Mouse (Mus musculus) spleen, adult 2 months (tissue): ENCODE results near the gene Gm44511. TPM values are rescaled to one million over a fixed set of nuclear protein-coding genes. Genes with fewer than 3 reads are reported as not detected.
A peak's percentile ranks its signal among the peaks of the same experiment; 100 is the strongest.
"Not testable (repeated sequence)": the region's sequence is repeated elsewhere in the genome, so short reads cannot be mapped to it uniquely, and the experiment has no call there.

ENCODE experiments used
- DNase-seq, 2 experiments: peaks; one replicate each; pipeline versions ENCODE4 v3.0.0 to v3.0.0-alpha.2; 2012 to 2021; ENCODE audit warnings: low spot score in 2 of 2, low read depth in 1 of 2
- H3K27ac ChIP-seq: fragments of 200-500 bp; 2 replicates; pipeline ENCODE4 v1.5.1; 2012; ENCODE audit warnings: low read length, inconsistent platforms; ENCODE audit not compliant: insufficient read depth
- H3K27me3 ChIP-seq: fragments of 200-500 bp; 2 replicates; pipeline ENCODE4 v1.6.1; 2012; ENCODE audit warnings: mild to moderate bottlenecking, moderate library complexity, low read length, inconsistent platforms; ENCODE audit not compliant: control insufficient read depth, insufficient read depth
- H3K36me3 ChIP-seq: fragments of 200-500 bp; 2 replicates; pipeline ENCODE4 v1.6.1; 2012; ENCODE audit warnings: mild to moderate bottlenecking, low read length, inconsistent platforms; ENCODE audit not compliant: control insufficient read depth, insufficient read depth
- H3K4me1 ChIP-seq: fragments of 200-500 bp; 2 replicates; pipeline ENCODE4 v1.6.1; 2011; ENCODE audit warnings: inconsistent platforms; ENCODE audit not compliant: control insufficient read depth, insufficient read depth, insufficient read length
- H3K4me3 ChIP-seq: fragments of 200-500 bp; 2 replicates; pipeline ENCODE4 v1.5.1; 2011; ENCODE audit warnings: mild to moderate bottlenecking, inconsistent platforms; ENCODE audit not compliant: insufficient read depth, insufficient read length; ENCODE audit errors: extremely low read depth
- CTCF ChIP-seq: fragments of 200-500 bp; IDR thresholded peaks from 2 replicates; pipeline ENCODE4 v1.5.1; 2011; ENCODE audit warnings: mild to moderate bottlenecking, inconsistent platforms; ENCODE audit not compliant: insufficient read depth, insufficient read length, insufficient replicate concordance; ENCODE audit errors: extremely low read depth
- POLR2A ChIP-seq: fragments of 200-500 bp; IDR thresholded peaks from 2 replicates; pipeline ENCODE4 v1.6.1; 2011; ENCODE audit warnings: low read depth, low read length, inconsistent platforms
- WGBS: fragments of 180-500 bp; shearing (Covaris S2); methylation state at CpG from one replicate; pipeline ENCODE4 v1.1.7; 2018; 5-methylcytosine and 5-hydroxymethylcytosine counted together
- polyA plus RNA-seq: library from polyadenylated mRNA; depleted of rRNA; stranded (reverse); fragments of >200 nt; gene quantifications from 2 replicates; pipeline ENCODE4 v1.2.3, GENCODE M21; 2012

The Gm44511 gene
- polyA plus RNA-seq, 1 experiment, result 0.23 TPM

DNA sequence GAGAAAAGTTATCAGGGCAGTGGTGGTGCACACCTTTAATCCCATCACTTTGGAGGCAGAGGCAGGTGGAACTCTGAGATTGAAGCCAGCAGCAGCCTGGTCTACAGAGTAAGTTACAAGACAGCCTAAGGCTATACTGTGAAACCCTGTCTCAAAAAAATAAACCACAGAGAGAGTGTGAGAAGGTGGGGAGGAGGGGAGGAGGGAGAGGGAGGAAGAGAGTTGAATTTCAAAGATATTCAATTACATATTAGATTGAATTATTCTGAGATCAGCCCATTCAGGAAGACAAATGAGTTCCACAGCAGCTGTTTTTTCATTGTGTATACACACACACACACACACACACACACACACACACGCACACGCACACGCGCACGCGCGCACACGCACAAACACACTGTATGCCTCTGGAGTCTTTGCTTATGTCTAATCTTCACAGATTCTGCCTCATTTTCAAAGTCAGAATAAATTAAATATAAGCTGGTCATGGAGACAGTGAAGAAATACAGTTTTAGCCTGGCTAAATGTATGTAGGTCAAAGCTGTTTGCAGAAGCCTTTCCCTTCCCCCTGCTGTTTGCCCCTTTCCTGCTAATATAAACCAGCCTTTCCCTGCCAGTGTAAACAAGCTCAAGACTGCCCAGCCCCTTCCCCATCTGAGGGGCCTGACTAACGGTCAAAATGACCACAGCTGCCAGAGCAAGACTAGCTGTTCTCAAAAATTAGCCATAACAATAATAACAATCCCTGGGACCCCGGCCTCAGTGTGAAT is 56.4 kb downstream of the Gm44511 start:
- 86% methylated on average over 10 of the region's 10 CpGs for WGBS
- H3K27ac ChIP-seq, result no peak overlapping the region; the same call in 1 of the 2 replicates
- no peaks in the 10 kb centered on the region for H3K36me3 ChIP-seq
- no peak for DNase-seq
- no peak for TF ChIP-seq POLR2A
- no peak for TF ChIP-seq CTCF
- H3K4me1 ChIP-seq, result peaks cover 2% of the 10 kb centered on the region; the same call in 1 of the 2 replicates
- H3K4me3 ChIP-seq, result no peak overlapping the region
- H3K27me3 ChIP-seq, result no peaks in the 10 kb centered on the region

DNA sequence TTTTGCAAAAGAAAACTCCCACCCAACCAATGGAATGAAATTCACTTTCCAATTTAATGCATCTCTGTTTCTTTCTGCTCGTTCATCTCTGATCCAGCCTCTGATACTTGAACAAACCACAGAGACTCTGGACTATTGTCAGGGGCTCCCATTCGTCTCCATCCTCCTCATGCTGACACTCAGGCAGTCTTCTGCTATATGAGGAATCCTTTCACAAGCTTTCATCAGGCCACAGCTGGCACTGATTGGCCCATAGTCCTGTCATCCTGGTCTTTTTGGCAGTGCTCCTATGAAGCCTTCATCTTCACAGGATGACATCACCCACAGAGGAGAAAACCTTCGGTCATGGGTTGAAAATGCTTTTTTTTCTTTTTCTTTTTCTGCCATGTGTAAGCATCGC is 58.1 kb downstream of the Gm44511 start:
- Histone ChIP-seq H3K36me3 (no peaks in the 10 kb centered on the region), H3K4me1 (peaks cover 2% of the 10 kb centered on the region; the same call in 1 of the 2 replicates), H3K4me3 (no peak overlapping the region), H3K27me3 (no peaks in the 10 kb centered on the region), H3K27ac (no peak overlapping the region)
- WGBS, result 82% methylated on average over 4 of the region's 4 CpGs
- TF ChIP-seq POLR2A, result no peak
- no peak for TF ChIP-seq CTCF
- no peak for DNase-seq

DNA sequence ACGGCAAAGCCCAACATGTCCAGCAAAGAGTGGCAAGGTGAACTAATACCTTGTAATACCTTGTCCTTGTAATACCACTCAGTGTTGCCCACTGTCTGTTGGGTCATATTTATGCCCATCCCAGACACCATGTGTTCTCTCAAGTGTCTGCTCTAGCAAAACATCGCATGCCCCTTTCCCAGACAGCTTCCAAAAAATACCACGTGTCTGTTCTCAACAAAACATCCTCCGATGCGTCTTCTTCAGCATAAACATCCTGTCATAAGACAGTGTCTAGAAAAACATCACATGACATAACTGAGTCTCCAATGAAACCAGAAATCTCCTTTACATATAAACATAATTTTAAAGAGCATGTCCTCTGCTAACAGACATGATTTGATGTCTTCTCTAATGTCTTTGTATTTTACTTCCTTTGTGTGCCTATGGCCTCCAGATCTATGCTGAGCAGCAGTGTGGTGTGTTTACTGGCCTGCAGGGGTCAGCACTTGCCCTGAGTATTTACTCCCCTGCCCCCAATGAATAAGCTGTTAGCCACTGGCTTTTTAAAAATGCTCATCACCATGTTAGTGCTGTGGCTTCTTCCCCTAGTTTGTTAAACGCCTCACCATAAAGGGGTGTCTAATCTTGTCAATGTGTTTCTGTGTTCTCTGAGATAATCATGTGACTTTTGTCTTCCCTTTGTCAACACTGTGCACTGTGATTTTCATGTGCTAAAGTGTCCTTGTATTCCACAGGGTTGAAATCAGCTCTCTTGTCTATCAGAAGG is 59.4 kb downstream of the Gm44511 start:
- DNase-seq, result peak; percentile 57 to 61
- not testable (repeated sequence) for H3K27ac ChIP-seq, H3K27me3 ChIP-seq, H3K4me3 ChIP-seq, H3K4me1 ChIP-seq, H3K36me3 ChIP-seq
- 63% methylated on average over 6 of the region's 6 CpGs for WGBS
- TF ChIP-seq CTCF, result peak; percentile 32; the same call in 1 of the 2 replicates

DNA sequence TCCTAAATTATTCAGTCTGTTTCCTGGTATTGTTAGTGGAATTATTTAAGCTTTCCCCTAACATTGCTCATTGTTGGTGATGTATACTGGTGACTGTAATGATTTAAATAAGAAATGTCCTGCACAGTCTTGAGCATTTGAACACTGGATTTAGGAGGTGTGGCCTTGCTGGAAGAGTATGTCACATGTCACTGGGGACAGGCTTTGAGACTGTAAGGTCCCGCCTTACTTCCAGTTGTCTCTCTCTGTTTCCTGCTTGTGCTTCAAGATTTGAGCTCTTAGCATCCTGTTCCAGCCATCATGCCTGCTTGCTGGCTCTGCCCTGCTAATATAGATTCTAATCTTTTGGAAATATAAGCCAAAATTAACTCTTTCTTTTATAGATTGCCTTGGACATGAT is 60.9 kb downstream of the Gm44511 start:
- H3K27me3 ChIP-seq, result no peaks in the 10 kb centered on the region
- H3K36me3 ChIP-seq, result no peaks in the 10 kb centered on the region
- WGBS, result 77% methylated on average over 1 of the region's 1 CpGs
- no peak overlapping the region for H3K4me3 ChIP-seq
- no peak overlapping the region for H3K27ac ChIP-seq
- TF ChIP-seq POLR2A (no peak), CTCF (no peak)
- DNase-seq, result no peak
- H3K4me1 ChIP-seq, result no peaks in the 10 kb centered on the region; the same call in 1 of the 2 replicates

DNA sequence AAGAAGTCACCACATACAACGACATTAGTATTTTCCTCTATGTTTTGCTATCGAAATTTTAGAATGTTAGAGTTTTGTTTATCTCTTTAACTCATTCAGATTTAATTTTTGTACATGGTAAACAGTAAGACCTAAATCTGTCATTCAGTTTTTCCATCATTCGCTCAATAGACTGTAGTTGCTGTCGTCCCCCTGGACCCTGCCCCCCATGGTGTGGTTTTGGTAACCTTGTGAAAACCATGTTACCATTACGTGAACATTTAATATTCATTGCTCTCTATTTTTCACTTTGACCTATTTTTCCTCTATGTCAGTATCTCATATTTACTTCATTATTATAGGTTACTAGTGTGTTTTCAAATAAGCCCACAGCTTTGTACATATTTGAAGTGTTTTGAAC is 61.5 kb downstream of the Gm44511 start:
- Histone ChIP-seq H3K4me1 (no peaks in the 10 kb centered on the region; the same call in 1 of the 2 replicates), H3K27ac (no peak overlapping the region), H3K36me3 (no peaks in the 10 kb centered on the region), H3K27me3 (no peaks in the 10 kb centered on the region), H3K4me3 (peak overlapping the region; percentile 87)
- WGBS, result 9% methylated on average over 5 of the region's 5 CpGs
- TF ChIP-seq POLR2A (no peak), CTCF (no peak)
- no peak for DNase-seq

DNA sequence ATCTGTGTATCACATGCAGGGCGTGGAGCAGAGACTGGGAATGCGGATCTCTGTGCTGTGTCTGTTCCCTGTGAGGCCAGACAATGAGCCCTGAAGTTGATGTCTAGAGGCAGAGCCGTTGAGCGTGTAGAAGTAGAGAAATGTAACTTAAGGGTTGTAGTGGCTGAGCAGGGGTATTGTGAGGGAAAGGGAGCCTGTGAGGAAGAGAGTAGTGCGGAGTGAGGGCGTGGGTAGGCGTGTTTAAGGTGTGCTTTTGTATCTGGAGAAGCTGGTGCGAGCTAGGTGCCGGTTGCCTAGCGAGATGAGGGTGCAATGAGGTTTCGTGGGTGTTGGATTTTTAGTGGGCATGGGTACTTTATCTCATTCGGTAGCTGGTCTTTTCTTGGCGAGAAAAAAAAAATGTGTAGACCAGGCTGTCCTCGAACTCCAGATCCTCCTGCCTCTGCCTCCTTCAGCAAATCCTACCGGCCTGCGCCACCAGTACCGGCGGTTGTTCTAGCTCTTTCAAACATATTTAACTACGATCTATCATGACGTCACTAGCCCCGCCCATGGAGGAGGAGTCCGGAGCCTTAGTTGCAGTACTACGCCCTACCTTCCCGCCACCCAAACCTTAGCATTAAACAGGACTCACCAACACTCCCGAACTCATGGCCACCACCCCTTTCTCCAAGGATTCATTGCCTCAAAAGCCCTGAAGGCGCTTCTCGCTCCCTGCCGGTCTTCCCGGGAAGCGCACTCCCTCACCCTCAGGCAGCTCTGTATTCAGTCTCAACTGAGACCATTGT is 62.2 kb downstream of the Gm44511 start:
- Histone ChIP-seq H3K36me3 (no peaks in the 10 kb centered on the region), H3K4me3 (peak overlapping the region; percentile 87), H3K27ac (peak overlapping the region; percentile 71), H3K4me1 (no peaks in the 10 kb centered on the region; the same call in 1 of the 2 replicates), H3K27me3 (no peaks in the 10 kb centered on the region)
- TF ChIP-seq CTCF (no peak; the same call in 1 of the 2 replicates), POLR2A (no peak)
- DNase-seq, result peak; percentile 84 to 89
- 3% methylated on average over 30 of the region's 30 CpGs for WGBS

DNA sequence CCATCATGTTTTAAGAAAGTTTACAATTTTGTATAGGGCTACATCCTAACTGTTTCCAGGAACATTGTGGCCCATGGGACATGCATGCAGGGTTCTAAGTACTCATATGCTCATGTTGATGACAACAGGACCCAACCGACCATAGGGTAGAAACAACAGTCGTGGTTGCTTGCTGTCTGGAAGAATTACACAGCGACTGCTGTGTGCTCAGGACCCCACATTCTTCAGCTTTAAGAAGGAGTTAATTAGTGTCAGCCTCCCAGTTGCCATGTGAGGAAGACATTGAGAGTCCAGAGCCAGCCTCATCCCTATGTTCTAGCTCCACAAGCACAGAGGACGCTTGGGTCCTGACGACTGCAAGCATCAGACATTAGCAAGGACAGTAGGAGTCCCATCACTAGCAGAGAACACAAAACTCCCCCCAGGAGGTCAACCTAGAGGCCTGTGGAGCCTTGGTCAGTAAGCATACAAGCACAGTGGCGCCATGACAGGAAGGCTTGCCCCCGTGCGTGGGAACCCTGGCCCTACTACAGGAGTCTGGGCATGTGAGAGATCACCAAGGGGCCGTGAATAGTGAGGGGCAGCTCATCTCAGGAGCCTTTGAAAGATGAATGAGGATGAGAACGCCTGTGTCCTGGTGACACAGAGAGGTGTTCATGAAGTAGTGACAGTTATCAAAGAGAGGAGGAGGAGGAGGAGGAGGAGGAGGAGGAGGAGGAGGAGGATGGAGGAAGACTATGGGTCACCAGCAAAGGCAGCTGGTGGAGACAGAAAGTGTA is 63.0 kb downstream of the Gm44511 start:
- DNase-seq, H3K27me3 ChIP-seq, H3K36me3 ChIP-seq, H3K4me1 ChIP-seq, H3K4me3 ChIP-seq, H3K27ac ChIP-seq: not testable (repeated sequence)
- WGBS, result 89% methylated on average over 9 of the region's 10 CpGs
